Mouse (Mus musculus): Measurements from ENCODE around the gene Fat4. TPM values are rescaled to one million over a fixed set of nuclear protein-coding genes. Genes with fewer than 3 reads are reported as not detected.

Fat4 gene
- polyA plus RNA-seq, 1 experiment: 0.24 TPM

- H3ac ChIP-seq (ENCODE audit: control insufficient read depth, insufficient read length): no peak overlapping the region
- H3K79me2 ChIP-seq (ENCODE audit: control insufficient read depth, insufficient read depth): no peaks in the 10 kb centered on the region
- no peak overlapping the region for H3K4me2 ChIP-seq (ENCODE audit: low read depth)
- no peaks in the 10 kb centered on the region for H3K27me3 ChIP-seq (ENCODE audit: control insufficient read depth, insufficient read depth, insufficient read length)
- no peak overlapping the region for H3K4me3 ChIP-seq
- TF ChIP-seq POLR2AphosphoS2 (IDR thresholded peaks at IDR 0.05; ENCODE audit: insufficient read length, low read depth) (no peak), TCF3 (IDR thresholded peaks at IDR 0.05; ENCODE audit: insufficient read length, low read depth) (no peak), CEBPB (IDR thresholded peaks at IDR 0.05; ENCODE audit: insufficient read depth, poor library complexity, severe bottlenecking) (no peak), E2F4 (IDR thresholded peaks at IDR 0.05; ENCODE audit: insufficient read depth) (no peak), MAX (IDR thresholded peaks at IDR 0.05; ENCODE audit: low read depth) (no peak), REST (IDR thresholded peaks at IDR 0.05; ENCODE audit: insufficient read depth, insufficient read length) (no peak), SRF (IDR thresholded peaks at IDR 0.05; ENCODE audit: control insufficient read depth, insufficient read length, low read depth) (no peak), MYOG (IDR thresholded peaks at IDR 0.05; ENCODE audit: control insufficient read depth in 1 of 3, insufficient read depth in 1 of 3, insufficient read length in 2 of 3, low read depth in 2 of 3) (no peak), MYOD1 (IDR thresholded peaks at IDR 0.05; ENCODE audit: control insufficient read depth in 1 of 3, insufficient read length in 2 of 3, low read depth in 2 of 3) (no peak), USF1 (IDR thresholded peaks at IDR 0.05; ENCODE audit: low read depth) (no peak), POLR2A (IDR thresholded peaks at IDR 0.05; ENCODE audit: insufficient read length, low read depth) (no peak), TCF12 (IDR thresholded peaks at IDR 0.05; ENCODE audit: insufficient read depth, poor library complexity, severe bottlenecking) (no peak)
- no peaks in the 10 kb centered on the region for H3K36me3 ChIP-seq (ENCODE audit: control insufficient read depth, insufficient read depth)
These were observed 48.0 kb downstream of the Fat4 start for GRCm38 (mm10) chr3:38934780-38935179.

GRCm38 (mm10) chr3:38936485-38936884 is 49.7 kb downstream of the Fat4 start:
- H3K79me2 ChIP-seq (ENCODE audit: control insufficient read depth, insufficient read depth): no peaks in the 10 kb centered on the region
- no peaks in the 10 kb centered on the region for H3K27me3 ChIP-seq (ENCODE audit: control insufficient read depth, insufficient read depth, insufficient read length)
- no peak for TF ChIP-seq MYOG (IDR thresholded peaks at IDR 0.05; ENCODE audit: control insufficient read depth in 1 of 3, insufficient read depth in 1 of 3, insufficient read length in 2 of 3, low read depth in 2 of 3)
- no peak for TF ChIP-seq CEBPB (IDR thresholded peaks at IDR 0.05; ENCODE audit: insufficient read depth, poor library complexity, severe bottlenecking)
- TF ChIP-seq TCF3 (IDR thresholded peaks at IDR 0.05; ENCODE audit: insufficient read length, low read depth): no peak
- TF ChIP-seq TCF12 (IDR thresholded peaks at IDR 0.05; ENCODE audit: insufficient read depth, poor library complexity, severe bottlenecking): no peak
- TF ChIP-seq MYOD1 (IDR thresholded peaks at IDR 0.05; ENCODE audit: control insufficient read depth in 1 of 3, insufficient read length in 2 of 3, low read depth in 2 of 3): no peak
- no peak for TF ChIP-seq REST (IDR thresholded peaks at IDR 0.05; ENCODE audit: insufficient read depth, insufficient read length)
- TF ChIP-seq E2F4 (IDR thresholded peaks at IDR 0.05; ENCODE audit: insufficient read depth): no peak
- no peak for TF ChIP-seq MAX (IDR thresholded peaks at IDR 0.05; ENCODE audit: low read depth)
- no peak for TF ChIP-seq USF1 (IDR thresholded peaks at IDR 0.05; ENCODE audit: low read depth)
- no peak for TF ChIP-seq POLR2A (IDR thresholded peaks at IDR 0.05; ENCODE audit: insufficient read length, low read depth)
- no peak for TF ChIP-seq SRF (IDR thresholded peaks at IDR 0.05; ENCODE audit: control insufficient read depth, insufficient read length, low read depth)
- TF ChIP-seq POLR2AphosphoS2 (IDR thresholded peaks at IDR 0.05; ENCODE audit: insufficient read length, low read depth): no peak
- peak overlapping the region; percentile 13 for H3K4me3 ChIP-seq
- H3K36me3 ChIP-seq (ENCODE audit: control insufficient read depth, insufficient read depth): no peaks in the 10 kb centered on the region
- H3ac ChIP-seq (ENCODE audit: control insufficient read depth, insufficient read length): no peak overlapping the region
- peak overlapping the region; percentile 87 for H3K4me2 ChIP-seq (ENCODE audit: low read depth)

- peak overlapping the region; percentile 13 for H3K4me3 ChIP-seq
These were observed 50.4 kb downstream of the Fat4 start for GRCm38 (mm10) chr3:38937159-38937558.

GRCm38 (mm10) chr3:38938136-38938535 is 51.4 kb downstream of the Fat4 start:
- Histone ChIP-seq H3ac (ENCODE audit: control insufficient read depth, insufficient read length) (no peak overlapping the region), H3K27me3 (ENCODE audit: control insufficient read depth, insufficient read depth, insufficient read length) (no peaks in the 10 kb centered on the region), H3K79me2 (ENCODE audit: control insufficient read depth, insufficient read depth) (no peaks in the 10 kb centered on the region), H3K4me2 (ENCODE audit: low read depth) (no peak overlapping the region), H3K4me3 (no peak overlapping the region), H3K36me3 (ENCODE audit: control insufficient read depth, insufficient read depth) (no peaks in the 10 kb centered on the region)
- TF ChIP-seq POLR2AphosphoS2 (IDR thresholded peaks at IDR 0.05; ENCODE audit: insufficient read length, low read depth): no peak
- TF ChIP-seq MYOG (IDR thresholded peaks at IDR 0.05; ENCODE audit: control insufficient read depth in 1 of 3, insufficient read depth in 1 of 3, insufficient read length in 2 of 3, low read depth in 2 of 3): no peak
- TF ChIP-seq TCF12 (IDR thresholded peaks at IDR 0.05; ENCODE audit: insufficient read depth, poor library complexity, severe bottlenecking): no peak
- TF ChIP-seq POLR2A (IDR thresholded peaks at IDR 0.05; ENCODE audit: insufficient read length, low read depth): no peak
- TF ChIP-seq USF1 (IDR thresholded peaks at IDR 0.05; ENCODE audit: low read depth): no peak
- no peak for TF ChIP-seq REST (IDR thresholded peaks at IDR 0.05; ENCODE audit: insufficient read depth, insufficient read length)
- TF ChIP-seq E2F4 (IDR thresholded peaks at IDR 0.05; ENCODE audit: insufficient read depth): no peak
- TF ChIP-seq MAX (IDR thresholded peaks at IDR 0.05; ENCODE audit: low read depth): no peak
- TF ChIP-seq SRF (IDR thresholded peaks at IDR 0.05; ENCODE audit: control insufficient read depth, insufficient read length, low read depth): no peak
- TF ChIP-seq TCF3 (IDR thresholded peaks at IDR 0.05; ENCODE audit: insufficient read length, low read depth): no peak
- TF ChIP-seq CEBPB (IDR thresholded peaks at IDR 0.05; ENCODE audit: insufficient read depth, poor library complexity, severe bottlenecking): no peak

More at GRCm38 (mm10) chr3:38937159-38937558, 50.4 kb downstream of the Fat4 start:
- H3K36me3 ChIP-seq (ENCODE audit: control insufficient read depth, insufficient read depth): no peaks in the 10 kb centered on the region
- no peaks in the 10 kb centered on the region for H3K27me3 ChIP-seq (ENCODE audit: control insufficient read depth, insufficient read depth, insufficient read length)
- no peak overlapping the region for H3ac ChIP-seq (ENCODE audit: control insufficient read depth, insufficient read length)
- peak overlapping the region; percentile 87 for H3K4me2 ChIP-seq (ENCODE audit: low read depth)
- no peaks in the 10 kb centered on the region for H3K79me2 ChIP-seq (ENCODE audit: control insufficient read depth, insufficient read depth)
- TF ChIP-seq USF1 (IDR thresholded peaks at IDR 0.05; ENCODE audit: low read depth): no peak
- TF ChIP-seq POLR2A (IDR thresholded peaks at IDR 0.05; ENCODE audit: insufficient read length, low read depth): no peak
- TF ChIP-seq CEBPB (IDR thresholded peaks at IDR 0.05; ENCODE audit: insufficient read depth, poor library complexity, severe bottlenecking): no peak
- no peak for TF ChIP-seq REST (IDR thresholded peaks at IDR 0.05; ENCODE audit: insufficient read depth, insufficient read length)
- TF ChIP-seq MYOD1 (IDR thresholded peaks at IDR 0.05; ENCODE audit: control insufficient read depth in 1 of 3, insufficient read length in 2 of 3, low read depth in 2 of 3): no peak
- TF ChIP-seq TCF12 (IDR thresholded peaks at IDR 0.05; ENCODE audit: insufficient read depth, poor library complexity, severe bottlenecking): no peak
- TF ChIP-seq E2F4 (IDR thresholded peaks at IDR 0.05; ENCODE audit: insufficient read depth): no peak
- TF ChIP-seq MYOG (IDR thresholded peaks at IDR 0.05; ENCODE audit: control insufficient read depth in 1 of 3, insufficient read depth in 1 of 3, insufficient read length in 2 of 3, low read depth in 2 of 3): no peak
- no peak for TF ChIP-seq MAX (IDR thresholded peaks at IDR 0.05; ENCODE audit: low read depth)
- TF ChIP-seq SRF (IDR thresholded peaks at IDR 0.05; ENCODE audit: control insufficient read depth, insufficient read length, low read depth): no peak
- no peak for TF ChIP-seq TCF3 (IDR thresholded peaks at IDR 0.05; ENCODE audit: insufficient read length, low read depth)

Measured in myocyte (in vitro differentiated cells).